Mouse (Mus musculus) liver, embryonic 13.5 days (tissue): ENCODE measurements at regions not wholly inside any gene's neighbourhood (a gene's known extent, or its start where the extent isn't known, plus 50 kb on each side); places are given as distances from the start of the nearest gene placed in this dataset.

Source experiments
- ATAC-seq: fragments of 200-750 bp; cut with Nextera tagmentation; 2 replicates; pipeline ENCODE4 v1.8.0; 2017; ENCODE audit warnings: low read depth, mild to moderate bottlenecking, moderate number of reproducible peaks, moderate library complexity
- DNase-seq: peaks from one replicate; pipeline ENCODE4 v3.0.0; 2022
- H3K27ac ChIP-seq: fragments of 300-500 bp; sonication (generic); 2 replicates; pipeline ENCODE4 v1.5.1; 2015; ENCODE audit warnings: moderate library complexity, mild to moderate bottlenecking, inconsistent platforms
- H3K27me3 ChIP-seq: fragments of 300-500 bp; sonication (generic); 2 replicates; pipeline ENCODE4 v1.6.1; 2015; ENCODE audit warnings: mild to moderate bottlenecking, inconsistent platforms
- H3K36me3 ChIP-seq: fragments of 300-500 bp; sonication (generic); 2 replicates; pipeline ENCODE4 v1.6.1; 2015; ENCODE audit warnings: mild to moderate bottlenecking, inconsistent platforms
- H3K4me1 ChIP-seq: fragments of 300-500 bp; sonication (generic); replicated peaks from 2 replicates; pipeline ENCODE4 v1.6.1; 2015; ENCODE audit warnings: inconsistent platforms
- H3K4me2 ChIP-seq: fragments of 300-500 bp; sonication (generic); 2 replicates; pipeline ENCODE4 v1.6.1; 2015; ENCODE audit warnings: inconsistent platforms, mild to moderate bottlenecking, moderate library complexity
- H3K4me3 ChIP-seq: fragments of 300-500 bp; sonication (generic); replicated peaks from 2 replicates; pipeline ENCODE4 v1.5.1; 2015; ENCODE audit warnings: mild to moderate bottlenecking, inconsistent platforms
- H3K9ac ChIP-seq: fragments of 300-500 bp; sonication (generic); 2 replicates; pipeline ENCODE4 v1.6.1; 2015; ENCODE audit warnings: mild to moderate bottlenecking, inconsistent platforms
- H3K9me3 ChIP-seq: fragments of 300-500 bp; sonication (generic); replicated peaks from 2 replicates; pipeline ENCODE4 v1.6.1; 2016; ENCODE audit warnings: inconsistent platforms
- WGBS: fragments of 180-500 bp; shearing (Covaris S2); methylation state at CpG from one replicate; pipeline ENCODE4 v1.1.7; 2015; ENCODE audit not compliant: insufficient replicate concordance; 5-methylcytosine and 5-hydroxymethylcytosine counted together

- WGBS, result 63% methylated on average over 4 of the region's 4 CpGs
- Histone ChIP-seq H3K36me3 (no peaks in the 10 kb centered on the region), H3K4me3 (no peak overlapping the region), H3K9ac (no peak overlapping the region), H3K27me3 (no peaks in the 10 kb centered on the region), H3K9me3 (no peaks in the 10 kb centered on the region), H3K4me1 (no peaks in the 10 kb centered on the region), H3K27ac (no peak overlapping the region), H3K4me2 (no peak overlapping the region)
- DNase-seq, result no peak
- ATAC-seq, result no peak
These were observed 319.4 kb downstream of the Foxa2 start for GRCm38 (mm10) chr2:147727396-147727795.

- no peak overlapping the region for H3K4me3 ChIP-seq
- ATAC-seq, result no peak
- no peaks in the 10 kb centered on the region for H3K36me3 ChIP-seq
- DNase-seq, result no peak
- no peak overlapping the region for H3K9ac ChIP-seq
- no peak overlapping the region for H3K4me2 ChIP-seq
- 61% methylated on average over 3 of the region's 3 CpGs for WGBS
- no peaks in the 10 kb centered on the region for H3K27me3 ChIP-seq
- H3K9me3 ChIP-seq, result no peaks in the 10 kb centered on the region
- no peak overlapping the region for H3K27ac ChIP-seq
- no peaks in the 10 kb centered on the region for H3K4me1 ChIP-seq
These were observed 327.8 kb downstream of the Foxa2 start for GRCm38 (mm10) chr2:147718936-147719335.

GRCm38 (mm10) chr2:147717484-147717947 lies 329.3 kb downstream of the Foxa2 start:
- Histone ChIP-seq H3K9me3 (no peaks in the 10 kb centered on the region), H3K4me3 (no peak overlapping the region), H3K9ac (no peak overlapping the region), H3K4me2 (no peak overlapping the region), H3K4me1 (no peaks in the 10 kb centered on the region), H3K36me3 (no peaks in the 10 kb centered on the region), H3K27me3 (no peaks in the 10 kb centered on the region), H3K27ac (no peak overlapping the region)
- WGBS, result 83% methylated on average over 12 of the region's 12 CpGs
- no peak for ATAC-seq
- no peak for DNase-seq

GRCm38 (mm10) chr2:147715791-147716190 lies 331.0 kb downstream of the Foxa2 start:
- no peaks in the 10 kb centered on the region for H3K9me3 ChIP-seq
- no peak overlapping the region for H3K4me2 ChIP-seq
- H3K4me3 ChIP-seq, result no peak overlapping the region
- no peak overlapping the region for H3K9ac ChIP-seq
- H3K4me1 ChIP-seq, result no peaks in the 10 kb centered on the region
- WGBS, result 62% methylated on average over 5 of the region's 5 CpGs
- DNase-seq (no peak), ATAC-seq (no peak)
- no peak overlapping the region for H3K27ac ChIP-seq
- no peaks in the 10 kb centered on the region for H3K36me3 ChIP-seq
- no peaks in the 10 kb centered on the region for H3K27me3 ChIP-seq

- ATAC-seq, result no peak
- Histone ChIP-seq H3K4me1 (no peaks in the 10 kb centered on the region), H3K27ac (no peak overlapping the region), H3K9ac (no peak overlapping the region), H3K4me3 (no peak overlapping the region), H3K4me2 (no peak overlapping the region), H3K27me3 (no peaks in the 10 kb centered on the region), H3K36me3 (no peaks in the 10 kb centered on the region), H3K9me3 (no peaks in the 10 kb centered on the region)
- WGBS, result 46% methylated on average over 8 of the region's 8 CpGs
- no peak for DNase-seq
These were observed 336.0 kb downstream of the Foxa2 start for GRCm38 (mm10) chr2:147710593-147711265.

- no peak for DNase-seq
- Histone ChIP-seq H3K27ac (no peak overlapping the region), H3K27me3 (no peaks in the 10 kb centered on the region), H3K4me1 (no peaks in the 10 kb centered on the region), H3K36me3 (no peaks in the 10 kb centered on the region), H3K9me3 (no peaks in the 10 kb centered on the region), H3K4me3 (no peak overlapping the region), H3K9ac (no peak overlapping the region), H3K4me2 (no peak overlapping the region)
- no peak for ATAC-seq
These were observed 337.0 kb downstream of the Foxa2 start for GRCm38 (mm10) chr2:147709799-147710198.

GRCm38 (mm10) chr2:147707156-147707555 lies 339.6 kb downstream of the Foxa2 start:
- H3K36me3 ChIP-seq, result no peaks in the 10 kb centered on the region
- H3K4me1 ChIP-seq, result no peaks in the 10 kb centered on the region
- no peak overlapping the region for H3K4me3 ChIP-seq
- 64% methylated on average over 6 of the region's 6 CpGs for WGBS
- H3K27ac ChIP-seq, result no peak overlapping the region
- ATAC-seq, result no peak
- H3K4me2 ChIP-seq, result no peak overlapping the region
- no peak overlapping the region for H3K9ac ChIP-seq
- no peaks in the 10 kb centered on the region for H3K9me3 ChIP-seq
- no peaks in the 10 kb centered on the region for H3K27me3 ChIP-seq
- DNase-seq, result no peak

GRCm38 (mm10) chr2:147703981-147704380 lies 342.3 kb downstream of the Pax1 start:
- 61% methylated on average over 10 of the region's 10 CpGs for WGBS
- no peak overlapping the region for H3K27ac ChIP-seq
- H3K36me3 ChIP-seq, result no peaks in the 10 kb centered on the region
- no peak overlapping the region for H3K4me3 ChIP-seq
- H3K9ac ChIP-seq, result no peak overlapping the region
- DNase-seq (no peak), ATAC-seq (no peak)
- no peaks in the 10 kb centered on the region for H3K9me3 ChIP-seq
- no peaks in the 10 kb centered on the region for H3K4me1 ChIP-seq
- H3K27me3 ChIP-seq, result no peaks in the 10 kb centered on the region
- no peak overlapping the region for H3K4me2 ChIP-seq

- Histone ChIP-seq H3K9ac (no peak overlapping the region), H3K36me3 (no peaks in the 10 kb centered on the region), H3K4me2 (no peak overlapping the region), H3K27me3 (no peaks in the 10 kb centered on the region), H3K9me3 (no peaks in the 10 kb centered on the region), H3K4me3 (no peak overlapping the region), H3K27ac (no peak overlapping the region), H3K4me1 (no peaks in the 10 kb centered on the region)
- DNase-seq, result no peak
- ATAC-seq, result no peak
- 57% methylated on average over 6 of the region's 6 CpGs for WGBS
These were observed 340.8 kb downstream of the Pax1 start for GRCm38 (mm10) chr2:147702330-147703063.

- Histone ChIP-seq H3K4me2 (no peak overlapping the region), H3K36me3 (no peaks in the 10 kb centered on the region), H3K9ac (no peak overlapping the region), H3K27ac (no peak overlapping the region), H3K4me1 (no peaks in the 10 kb centered on the region), H3K27me3 (no peaks in the 10 kb centered on the region), H3K9me3 (no peaks in the 10 kb centered on the region), H3K4me3 (no peak overlapping the region)
- no peak for ATAC-seq
- 66% methylated on average over 6 of the region's 6 CpGs for WGBS
- DNase-seq, result no peak
These were observed 337.9 kb downstream of the Pax1 start for GRCm38 (mm10) chr2:147699524-147700081.

GRCm38 (mm10) chr2:147691896-147692295 lies 330.2 kb downstream of the Pax1 start:
- Histone ChIP-seq H3K27ac (no peak overlapping the region), H3K4me3 (no peak overlapping the region), H3K4me2 (no peak overlapping the region), H3K36me3 (no peaks in the 10 kb centered on the region), H3K9ac (no peak overlapping the region), H3K9me3 (no peaks in the 10 kb centered on the region), H3K4me1 (no peaks in the 10 kb centered on the region), H3K27me3 (no peaks in the 10 kb centered on the region)
- WGBS, result 71% methylated on average over 10 of the region's 10 CpGs
- DNase-seq, result no peak
- no peak for ATAC-seq
